18 mouse cellular contexts compared by ENCODE assay signal in genomic region chr12:13028086-13028485, GRCm38 (mm10).
DNase-seq lines count a peak whose midpoint lies in the region; ATAC-seq and TF ChIP-seq lines count a peak whose summit lies in the region.
"Had no signal": no experiment of that assay in that cellular context is flagged by ENCODE, and none has a peak within 500 bp of the region (broad histone marks: within the 10 kb centered on the region; RNA-seq: fewer than 3 reads in every experiment).

No protein-coding gene starts in this region.

- ATAC-seq in intestine, embryonic 14.5 days (replicated peaks; ENCODE audit: low FRiP score, low TSS enrichment, low read depth) = no peak
- no peak for ATAC-seq in intestine, embryonic 15.5 days
- no peak for ATAC-seq in lung, postnatal 0 days
- no peak for ATAC-seq in megakaryocyte, adult 5-6 weeks (ENCODE audit: poor library complexity, severe bottlenecking)
- ATAC-seq: forebrain, postnatal 0 days; intestine, embryonic 16.5 days had no signal

- no peak overlapping the region for H3K4me2 ChIP-seq in intestine, embryonic 14.5 days (ENCODE audit: low read length)
- no peak overlapping the region for H3K4me2 ChIP-seq in intestine, embryonic 15.5 days (replicated peaks)
- no peak overlapping the region for H3K4me2 ChIP-seq in lung, postnatal 0 days (replicated peaks; ENCODE audit: low read depth, low read length)
- H3K4me2 ChIP-seq: embryonic facial prominence, embryonic 12.5 days; hindbrain, embryonic 13.5 days; neural tube, embryonic 13.5 days had no signal

- no peaks in the 10 kb centered on the region for H3K36me3 ChIP-seq in intestine, embryonic 14.5 days (ENCODE audit: control insufficient read depth, insufficient read depth, low read length)
- H3K36me3 ChIP-seq in intestine, embryonic 15.5 days = no peaks in the 10 kb centered on the region
- H3K36me3 ChIP-seq in lung, postnatal 0 days (ENCODE audit: insufficient read depth, low read length) = no peaks in the 10 kb centered on the region
- H3K36me3 ChIP-seq: embryonic facial prominence, embryonic 12.5 days; hindbrain, embryonic 13.5 days; neural tube, embryonic 13.5 days had no signal

- H3K27ac ChIP-seq in intestine, embryonic 14.5 days (ENCODE audit: low read depth) = no peak overlapping the region
- H3K27ac ChIP-seq in intestine, embryonic 15.5 days = no peak overlapping the region
- H3K27ac ChIP-seq in lung, postnatal 0 days (ENCODE audit: low read length) = no peak overlapping the region
- H3K27ac ChIP-seq: embryonic facial prominence, embryonic 12.5 days; hindbrain, embryonic 13.5 days; neural tube, embryonic 13.5 days; stomach, postnatal 0 days had no signal

- no peak overlapping the region for H3K9ac ChIP-seq in intestine, embryonic 14.5 days (ENCODE audit: low read length)
- H3K9ac ChIP-seq in intestine, embryonic 15.5 days = no peak overlapping the region
- H3K9ac ChIP-seq in lung, postnatal 0 days (replicated peaks; ENCODE audit: low read depth) = no peak overlapping the region
- H3K9ac ChIP-seq: embryonic facial prominence, embryonic 12.5 days; forebrain, postnatal 0 days; hindbrain, embryonic 13.5 days; neural tube, embryonic 13.5 days had no signal

- no peaks in the 10 kb centered on the region for H3K27me3 ChIP-seq in intestine, embryonic 14.5 days (replicated peaks; ENCODE audit: control insufficient read depth, insufficient read depth, low read length)
- no peaks in the 10 kb centered on the region for H3K27me3 ChIP-seq in intestine, embryonic 15.5 days (replicated peaks)
- H3K27me3 ChIP-seq in lung, postnatal 0 days (replicated peaks; ENCODE audit: insufficient read depth, low read length) = no peaks in the 10 kb centered on the region
- H3K27me3 ChIP-seq: embryonic facial prominence, embryonic 12.5 days; hindbrain, embryonic 13.5 days; megakaryocyte, embryonic 14.5 days; neural tube, embryonic 13.5 days had no signal

- no peak for TF ChIP-seq CTCF in lung, postnatal 0 days (IDR thresholded peaks at IDR 0.05)

- H3K4me3 ChIP-seq in intestine, embryonic 14.5 days (ENCODE audit: low read depth, low read length) = no peak overlapping the region
- H3K4me3 ChIP-seq in intestine, embryonic 15.5 days (replicated peaks) = no peak overlapping the region
- H3K4me3 ChIP-seq in lung, postnatal 0 days (ENCODE audit: low read depth, low read length) = no peak overlapping the region
- H3K4me3 ChIP-seq: embryonic facial prominence, embryonic 12.5 days; hindbrain, embryonic 13.5 days; megakaryocyte, embryonic 14.5 days; neural tube, embryonic 13.5 days had no signal

- no peaks in the 10 kb centered on the region for H3K9me3 ChIP-seq in intestine, embryonic 14.5 days (ENCODE audit: control insufficient read depth, low read length)
- H3K9me3 ChIP-seq in intestine, embryonic 15.5 days = no peaks in the 10 kb centered on the region
- H3K9me3 ChIP-seq in lung, postnatal 0 days (ENCODE audit: low read length) = no peaks in the 10 kb centered on the region
- H3K9me3 ChIP-seq: embryonic facial prominence, embryonic 12.5 days; hindbrain, embryonic 13.5 days; neural tube, embryonic 13.5 days had no signal

- peaks cover 17% of the 10 kb centered on the region for H3K4me1 ChIP-seq in intestine, embryonic 14.5 days (replicated peaks; ENCODE audit: control insufficient read depth, insufficient read depth, low read length)
- H3K4me1 ChIP-seq in intestine, embryonic 15.5 days (replicated peaks) = no peaks in the 10 kb centered on the region; the same call in 1 of the 2 replicates
- H3K4me1 ChIP-seq in lung, postnatal 0 days (ENCODE audit: insufficient read depth, low read depth, low read length) = no peaks in the 10 kb centered on the region
- H3K4me1 ChIP-seq: megakaryocyte, embryonic 14.5 days had no signal

- peak; percentile 75 for DNase-seq in intestine, embryonic 14.5 days (ENCODE audit: low spot score)
- DNase-seq in lung, postnatal 14 days = peak; percentile 3
- DNase-seq in lung, postnatal 0 days (ENCODE audit: low spot score) = no peak
- DNase-seq in embryo, embryonic 10.5 days (ENCODE audit: low spot score) = peak; percentile 46
- DNase-seq in yolk sac, embryonic 10.5 days (ENCODE audit: low spot score) = peak; percentile 31
- DNase-seq in cerebellum, adult 9-11 months = no peak
- DNase-seq: forebrain, postnatal 0 days; lung, adult 2 months; right cerebral cortex, postnatal 25 days; thymus, postnatal 14 days had no signal

- TF ChIP-seq EP300 in lung, postnatal 0 days (IDR thresholded peaks at IDR 0.05) = no peak

- WGBS in intestine, embryonic 14.5 days = 15% methylated on average over 3 of the region's 3 CpGs
- WGBS in intestine, embryonic 15.5 days = 14% methylated on average over 3 of the region's 3 CpGs
- 28% methylated on average over 3 of the region's 3 CpGs for WGBS in lung, postnatal 0 days

Comparison
In these comparisons a context has a peak if more than half of its experiments do, and no peak if none do; other contexts are left out.
1. DNase-seq: peak in intestine, embryonic 14.5 days (single experiment), lung, postnatal 14 days (single experiment), embryo, embryonic 10.5 days (single experiment) and yolk sac, embryonic 10.5 days (single experiment); none in lung, postnatal 0 days (single experiment) and cerebellum, adult 9-11 months (single experiment).